Mouse (Mus musculus) MEL (cell line): ENCODE measurements at regions not wholly inside any gene's neighbourhood (a gene's known extent, or its start where the extent isn't known, plus 50 kb on each side); places are given as distances from the start of the nearest gene placed in this dataset.

Experiments used
- DNase-seq: peaks from one replicate; pipeline ENCODE4 v3.0.0; 2011; ENCODE audit warnings: low read depth, low spot score
- H3K27ac ChIP-seq: 2 replicates; pipeline ENCODE4 v1.5.1; 2012; ENCODE audit warnings: low read depth, mild to moderate bottlenecking, control low read depth, low read length, moderate library complexity; ENCODE audit not compliant: control insufficient read depth
- H3K27me3 ChIP-seq, 2 experiments: fragments of 150-350 bp in 1 of 2; sonication (generic) in 1 of 2; 2 replicates each; pipeline ENCODE4 v1.6.1; 2012; ENCODE audit warnings: low read length in 2 of 2, mild to moderate bottlenecking in 2 of 2, improper control_type of control experiment in 1 of 2, moderate library complexity in 1 of 2; ENCODE audit not compliant: insufficient read depth in 2 of 2, control insufficient read depth in 1 of 2
- H3K36me3 ChIP-seq, 2 experiments: 2 replicates each; pipeline ENCODE4 v1.6.1; 2012 to 2014; ENCODE audit warnings: low read length in 2 of 2, improper control_type of control experiment in 1 of 2, inconsistent platforms in 1 of 2, mild to moderate bottlenecking in 1 of 2; ENCODE audit not compliant: insufficient read depth in 2 of 2, control insufficient read depth in 1 of 2
- H3K4me1 ChIP-seq, 2 experiments: fragments of 150-350 bp in 1 of 2; sonication (generic) in 1 of 2; 2 replicates each; pipeline ENCODE4 v1.6.1; 2012; ENCODE audit warnings: low read length in 2 of 2, improper control_type of control experiment in 1 of 2, mild to moderate bottlenecking in 1 of 2; ENCODE audit not compliant: insufficient read depth in 2 of 2, control insufficient read depth in 1 of 2
- H3K4me3 ChIP-seq, 2 experiments: fragments of 150-350 bp in 1 of 2; sonication (generic) in 1 of 2; 2 replicates each; pipeline ENCODE4 v1.5.1; 2012; ENCODE audit warnings: low read depth in 2 of 2, low read length in 2 of 2, mild to moderate bottlenecking in 2 of 2, moderate library complexity in 2 of 2, control low read depth in 1 of 2, improper control_type of control experiment in 1 of 2; ENCODE audit not compliant: control insufficient read depth in 1 of 2, insufficient read depth in 1 of 2
- H3K79me2 ChIP-seq: 2 replicates; pipeline ENCODE4 v1.6.1; 2012; ENCODE audit warnings: mild to moderate bottlenecking, low read length, moderate library complexity; ENCODE audit not compliant: control insufficient read depth, poor library complexity, insufficient read depth
- H3K9ac ChIP-seq: 2 replicates; pipeline ENCODE4 v1.6.1; 2012; ENCODE audit warnings: low read depth, mild to moderate bottlenecking, control low read depth, low read length, moderate library complexity; ENCODE audit not compliant: control insufficient read depth, poor library complexity, severe bottlenecking
- H3K9me3 ChIP-seq: fragments of 150-350 bp; sonication (generic); replicated peaks from 2 replicates; pipeline ENCODE4 v1.6.1; 2012; ENCODE audit warnings: mild to moderate bottlenecking, low read length, improper control_type of control experiment, moderate library complexity; ENCODE audit not compliant: insufficient read depth
- BHLHE40 ChIP-seq: IDR thresholded peaks from 2 replicates; pipeline ENCODE4 v1.6.1; 2012; ENCODE audit warnings: low read depth, mild to moderate bottlenecking, inconsistent platforms, low read length, improper control_type of control experiment, borderline replicate concordance
- CHD1 ChIP-seq: IDR thresholded peaks from 2 replicates; pipeline ENCODE4 v1.6.1; 2012; ENCODE audit warnings: low read depth, mild to moderate bottlenecking, inconsistent platforms, low read length, improper control_type of control experiment
- CHD2 ChIP-seq: IDR thresholded peaks from 2 replicates; pipeline ENCODE4 v1.6.1; 2011; ENCODE audit warnings: low read length, improper control_type of control experiment
- CTCF ChIP-seq, 3 experiments: IDR thresholded peaks in 2 of 3; conservative IDR thresholded peaks in 1 of 3; 2 replicates each; pipeline ENCODE4 v1.5.1; 2011 to 2012; ENCODE audit warnings: low read length in 3 of 3, low read depth in 2 of 3, mild to moderate bottlenecking in 2 of 3, improper control_type of control experiment in 1 of 3, inconsistent platforms in 1 of 3, mixed read lengths in 1 of 3, moderate library complexity in 1 of 3; ENCODE audit not compliant: control insufficient read depth in 1 of 3, insufficient read depth in 1 of 3, poor library complexity in 1 of 3, severe bottlenecking in 1 of 3
- E2F4 ChIP-seq: IDR thresholded peaks from 2 replicates; pipeline ENCODE4 v1.6.1; 2011; ENCODE audit warnings: low read depth, low read length, improper control_type of control experiment, borderline replicate concordance
- ELF1 ChIP-seq: IDR thresholded peaks from 2 replicates; pipeline ENCODE4 v1.6.1; 2014; ENCODE audit warnings: low read depth, mild to moderate bottlenecking, inconsistent platforms, low read length, improper control_type of control experiment, moderate library complexity
- EP300 ChIP-seq, 2 experiments: IDR thresholded peaks; 2 replicates each; pipeline ENCODE4 v1.6.1; 2011; ENCODE audit warnings: improper control_type of control experiment in 2 of 2, low read length in 2 of 2, low read depth in 1 of 2, mild to moderate bottlenecking in 1 of 2
- GATA1 ChIP-seq: IDR thresholded peaks from 2 replicates; pipeline ENCODE4 v1.6.1; 2011; ENCODE audit warnings: low read depth, low read length, improper control_type of control experiment
- JUND ChIP-seq: IDR thresholded peaks from 2 replicates; pipeline ENCODE4 v1.6.1; 2011; ENCODE audit warnings: low read depth, mild to moderate bottlenecking, improper control_type of control experiment, low read length
- MEF2A ChIP-seq: IDR thresholded peaks from 2 replicates; pipeline ENCODE4 v1.6.1; 2014; ENCODE audit warnings: low read depth, mild to moderate bottlenecking, inconsistent platforms, low read length, improper control_type of control experiment; ENCODE audit not compliant: poor library complexity, insufficient replicate concordance, severe bottlenecking; ENCODE audit errors: extremely low read depth
- MYB ChIP-seq: IDR thresholded peaks from 2 replicates; pipeline ENCODE4 v1.6.1; 2011; ENCODE audit warnings: mild to moderate bottlenecking, low read depth, low read length, improper control_type of control experiment
- MYC ChIP-seq: IDR thresholded peaks from 2 replicates; pipeline ENCODE4 v1.6.1; 2011; ENCODE audit warnings: low read depth, mild to moderate bottlenecking, low read length, improper control_type of control experiment, moderate library complexity
- NELFE ChIP-seq: IDR thresholded peaks from 2 replicates; pipeline ENCODE4 v1.6.1; 2011; ENCODE audit warnings: low read depth, low read length, improper control_type of control experiment
- NRF1 ChIP-seq: IDR thresholded peaks from 2 replicates; pipeline ENCODE4 v1.6.1; 2014; ENCODE audit warnings: low read depth, mild to moderate bottlenecking, inconsistent platforms, low read length, improper control_type of control experiment, moderate library complexity; ENCODE audit not compliant: poor library complexity, insufficient read depth, severe bottlenecking
- POLR2A ChIP-seq, 2 experiments: IDR thresholded peaks; 2 replicates each; pipeline ENCODE4 v1.6.1; 2011 to 2012; ENCODE audit warnings: low read length in 2 of 2, mild to moderate bottlenecking in 2 of 2, control low read depth in 1 of 2, improper control_type of control experiment in 1 of 2, low read depth in 1 of 2, moderate library complexity in 1 of 2; ENCODE audit not compliant: control insufficient read depth in 1 of 2, insufficient read depth in 1 of 2, poor library complexity in 1 of 2
- POLR2AphosphoS5 ChIP-seq: IDR thresholded peaks from 2 replicates; pipeline ENCODE4 v1.6.1; 2012; ENCODE audit warnings: low read depth, borderline replicate concordance, mild to moderate bottlenecking, inconsistent platforms, low read length, moderate library complexity, mixed read lengths
- RAD21 ChIP-seq: IDR thresholded peaks from 2 replicates; pipeline ENCODE4 v1.6.1; 2011; ENCODE audit warnings: mild to moderate bottlenecking, low read depth, low read length, improper control_type of control experiment
- RCOR1 ChIP-seq: IDR thresholded peaks from 2 replicates; pipeline ENCODE4 v1.6.1; 2012; ENCODE audit warnings: low read depth, mild to moderate bottlenecking, inconsistent platforms, low read length, improper control_type of control experiment
- SMC3 ChIP-seq: IDR thresholded peaks from 2 replicates; pipeline ENCODE4 v1.6.1; 2011; ENCODE audit warnings: low read depth, low read length, improper control_type of control experiment
- TBP ChIP-seq: IDR thresholded peaks from 2 replicates; pipeline ENCODE4 v1.8.0; 2011; ENCODE audit warnings: low read depth, low read length, improper control_type of control experiment
- TCF12 ChIP-seq: IDR thresholded peaks from 2 replicates; pipeline ENCODE4 v1.6.1; 2014; ENCODE audit warnings: low read depth, mild to moderate bottlenecking, inconsistent platforms, low read length, improper control_type of control experiment, moderate library complexity
- USF1 ChIP-seq: IDR thresholded peaks from 2 replicates; pipeline ENCODE4 v1.6.1; 2014; ENCODE audit warnings: low read depth, mild to moderate bottlenecking, inconsistent platforms, low read length, improper control_type of control experiment, moderate library complexity
- ZC3H11A ChIP-seq: IDR thresholded peaks from 2 replicates; pipeline ENCODE4 v1.6.1; 2012; ENCODE audit warnings: low read depth, mild to moderate bottlenecking, inconsistent platforms, low read length, improper control_type of control experiment

GRCm38 (mm10) chr2:117987426-117988215, 124.1 kb upstream of the Thbs1 start:
- H3K27ac ChIP-seq, result no peak overlapping the region
- DNase-seq, result no peak
- no peaks in the 10 kb centered on the region for H3K36me3 ChIP-seq
- no peaks in the 10 kb centered on the region for H3K9me3 ChIP-seq
- no peaks in the 10 kb centered on the region for H3K27me3 ChIP-seq
- no peak for TF ChIP-seq TBP
- no peak for TF ChIP-seq CHD2
- no peak for TF ChIP-seq CHD1
- TF ChIP-seq BHLHE40, result no peak
- TF ChIP-seq MYC, result no peak
- TF ChIP-seq POLR2A (IDR thresholded peaks at IDR 0.05; ENCODE audit: control insufficient read depth in 1 of 2, insufficient read depth in 1 of 2, low read depth in 1 of 2, low read length in 2 of 2, poor library complexity in 1 of 2), result no peak
- no peak for TF ChIP-seq NELFE
- TF ChIP-seq NRF1, result no peak
- TF ChIP-seq TCF12, result no peak
- TF ChIP-seq USF1, result no peak
- TF ChIP-seq ZC3H11A, result no peak
- no peak for TF ChIP-seq CTCF (IDR thresholded peaks at IDR 0.05 in 2 of 3, conservative IDR thresholded peaks at IDR 0.05 in 1 of 3; ENCODE audit: control insufficient read depth in 1 of 3, insufficient read depth in 1 of 3, low read depth in 2 of 3, low read length in 3 of 3, poor library complexity in 1 of 3, severe bottlenecking in 1 of 3)
- no peak for TF ChIP-seq ELF1
- no peak for TF ChIP-seq RAD21
- TF ChIP-seq JUND, result no peak
- no peak for TF ChIP-seq MYB
- H3K4me1 ChIP-seq, result no peaks in the 10 kb centered on the region
- no peak overlapping the region for H3K9ac ChIP-seq
- no peak overlapping the region for H3K4me3 ChIP-seq
- no peaks in the 10 kb centered on the region for H3K79me2 ChIP-seq

GRCm38 (mm10) chr2:117988396-117989173, 123.1 kb upstream of the Thbs1 start:
- DNase-seq, result no peak
- Histone ChIP-seq H3K36me3 (no peaks in the 10 kb centered on the region), H3K4me1 (no peaks in the 10 kb centered on the region), H3K4me3 (no peak overlapping the region)
- no peak for TF ChIP-seq POLR2AphosphoS5
- TF ChIP-seq EP300 (IDR thresholded peaks at IDR 0.05; ENCODE audit: low read depth in 1 of 2, low read length in 2 of 2), result no peak
- TF ChIP-seq RCOR1, result no peak
- TF ChIP-seq BHLHE40, result no peak
- TF ChIP-seq MEF2A, result no peak
- TF ChIP-seq GATA1, result no peak
- TF ChIP-seq E2F4, result no peak
- TF ChIP-seq RAD21, result no peak
- no peak for TF ChIP-seq SMC3
- no peak for TF ChIP-seq USF1
- TF ChIP-seq POLR2A (IDR thresholded peaks at IDR 0.05; ENCODE audit: control insufficient read depth in 1 of 2, insufficient read depth in 1 of 2, low read depth in 1 of 2, low read length in 2 of 2, poor library complexity in 1 of 2), result no peak
- TF ChIP-seq MYB, result no peak
- TF ChIP-seq CHD2, result no peak
- TF ChIP-seq, all 39 proteins: peak for 0
- H3K9ac ChIP-seq, result no peak overlapping the region
- no peaks in the 10 kb centered on the region for H3K79me2 ChIP-seq
- H3K27ac ChIP-seq, result no peak overlapping the region
- no peaks in the 10 kb centered on the region for H3K27me3 ChIP-seq
- no peaks in the 10 kb centered on the region for H3K9me3 ChIP-seq
